Mouse (Mus musculus) 416B (cell line): Measurements from ENCODE around the gene Aes.
A peak's percentile ranks its signal among the peaks of the same experiment; 100 is the strongest.

Experiments used
- DNase-seq: peaks from one replicate; pipeline ENCODE4 v3.0.0; 2011; ENCODE audit warnings: low read depth

Aes gene

DNA sequence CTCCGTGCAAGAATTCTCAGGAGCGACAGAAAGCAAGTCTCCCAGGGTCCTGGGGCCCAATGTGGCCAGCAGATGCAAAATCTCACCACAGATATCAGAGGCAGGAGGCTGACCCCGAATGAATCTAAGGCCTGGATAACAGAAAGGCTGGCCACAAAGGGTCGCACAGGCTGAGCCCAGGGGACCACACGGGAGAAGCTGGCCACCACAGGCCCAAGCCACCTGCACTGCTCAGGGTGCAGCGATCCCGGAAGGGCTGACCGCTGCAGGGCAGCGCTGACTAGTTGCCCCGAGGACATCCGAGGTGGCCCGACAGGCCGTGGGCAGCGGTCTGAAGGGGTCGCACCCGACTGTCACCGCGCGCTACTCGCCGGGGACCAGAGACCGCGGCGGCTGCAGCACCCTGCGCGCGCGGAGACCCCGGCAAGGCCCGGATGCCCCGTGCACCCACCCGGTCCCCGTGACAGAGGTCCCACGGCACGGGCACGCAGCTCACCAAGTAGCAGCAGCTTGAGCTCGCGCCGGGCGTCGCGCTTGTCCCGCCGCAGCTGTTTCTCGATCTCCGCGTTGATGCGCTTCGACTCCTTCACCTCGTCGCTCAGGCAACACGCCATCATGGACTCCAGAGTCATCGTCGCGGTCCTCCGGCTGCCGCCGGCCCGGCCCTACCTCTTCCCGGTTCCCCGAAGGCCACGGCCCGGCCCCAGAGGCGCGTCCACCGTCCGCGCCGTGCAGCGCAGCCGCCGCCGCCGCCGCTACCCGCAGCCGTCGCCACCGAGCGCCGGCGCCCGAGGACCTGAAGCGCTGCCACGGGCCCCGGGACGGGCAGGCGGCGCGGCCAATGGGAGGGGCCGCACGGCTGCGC lies 14.8 kb upstream of the Aes start:
- no peak for DNase-seq

DNA sequence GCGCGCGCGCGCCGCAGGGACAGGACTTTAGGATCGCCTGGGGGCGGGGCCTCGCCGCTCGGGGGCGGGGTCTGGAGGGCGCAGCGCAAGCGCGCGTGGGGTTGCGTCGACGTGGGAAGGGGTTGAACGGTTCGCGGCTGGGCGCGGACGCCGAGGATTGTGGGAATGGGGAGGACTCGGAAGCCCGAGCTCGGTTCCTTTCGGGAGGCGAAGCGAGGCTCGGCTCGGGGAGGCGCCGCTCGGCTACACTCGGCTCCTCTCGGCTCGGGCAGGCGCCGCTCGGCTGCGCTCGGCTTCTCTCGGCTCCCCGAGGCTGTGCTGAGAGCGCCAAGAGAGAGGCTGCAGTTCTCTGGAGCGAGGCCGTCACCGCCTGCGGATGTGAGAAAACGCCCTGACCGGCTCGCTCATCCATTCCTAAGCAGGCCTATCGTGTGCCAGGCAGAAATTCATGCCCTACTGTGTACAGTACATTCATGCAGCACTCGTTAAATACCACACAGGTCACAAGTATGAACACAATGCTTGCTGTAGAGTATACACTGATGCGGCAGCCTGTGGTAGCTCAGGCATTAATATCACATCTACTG lies 14.0 kb upstream of the Aes start, which contains the start of gene Gna11:
TSS of gene Gna11 (minus strand) at position 30 of the 587 bp plus-strand sequence.
- DNase-seq = peak; percentile 98

DNA sequence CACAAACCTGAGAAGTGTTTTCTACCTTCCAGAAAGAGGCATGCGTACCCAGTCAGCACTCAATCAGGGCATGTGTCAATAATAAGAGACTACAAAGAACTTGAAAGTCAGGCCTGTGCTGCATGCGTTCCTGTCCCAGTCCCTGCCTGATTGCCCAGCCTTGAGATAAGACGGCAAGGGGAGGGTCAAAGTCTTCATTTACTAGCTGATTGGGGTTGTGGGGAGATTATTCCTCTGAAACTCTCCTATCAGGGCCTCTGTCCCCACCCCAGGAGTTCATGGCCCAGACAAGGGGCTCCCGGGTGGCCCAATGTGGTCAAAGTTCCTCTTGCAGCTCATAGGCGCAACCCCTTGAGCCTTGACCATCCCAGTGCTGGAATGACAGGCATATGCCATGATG lies 13.0 kb upstream of the Aes start:
- no peak for DNase-seq

- no peak for DNase-seq
Observed at GRCm38 (mm10) chr10:81546788-81547571, 12.3 kb upstream of the Aes start.

GRCm38 (mm10) chr10:81548944-81549343 lies 10.3 kb upstream of the Aes start:
- DNase-seq = no peak

DNA sequence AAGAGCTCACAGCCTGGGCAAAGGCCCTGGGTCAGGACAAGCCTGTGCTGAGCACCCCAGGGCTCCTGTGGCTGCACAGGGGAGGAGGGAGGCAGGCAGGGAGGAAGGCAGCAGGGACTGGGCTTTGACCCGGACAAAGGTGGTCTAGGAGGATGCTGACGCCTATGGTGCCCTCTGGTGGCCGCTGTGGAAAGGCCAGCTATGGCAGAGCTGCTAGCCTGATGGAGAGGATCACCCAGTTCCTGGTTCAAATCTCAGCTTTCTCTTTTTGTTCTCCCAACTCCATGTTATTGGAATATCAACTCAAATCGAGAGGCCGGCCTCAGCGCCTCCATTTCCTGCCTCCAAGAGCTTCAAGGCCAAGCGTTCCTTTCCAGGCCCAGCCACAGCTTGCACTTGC lies 9.0 kb upstream of the Aes start:
- peak; percentile 79 for DNase-seq

GRCm38 (mm10) chr10:81551597-81552102 lies 7.6 kb upstream of the Aes start:
- peak; percentile 93 for DNase-seq

GRCm38 (mm10) chr10:81553232-81553631 lies 6.1 kb upstream of the Aes start:
- DNase-seq = peak; percentile 64

DNA sequence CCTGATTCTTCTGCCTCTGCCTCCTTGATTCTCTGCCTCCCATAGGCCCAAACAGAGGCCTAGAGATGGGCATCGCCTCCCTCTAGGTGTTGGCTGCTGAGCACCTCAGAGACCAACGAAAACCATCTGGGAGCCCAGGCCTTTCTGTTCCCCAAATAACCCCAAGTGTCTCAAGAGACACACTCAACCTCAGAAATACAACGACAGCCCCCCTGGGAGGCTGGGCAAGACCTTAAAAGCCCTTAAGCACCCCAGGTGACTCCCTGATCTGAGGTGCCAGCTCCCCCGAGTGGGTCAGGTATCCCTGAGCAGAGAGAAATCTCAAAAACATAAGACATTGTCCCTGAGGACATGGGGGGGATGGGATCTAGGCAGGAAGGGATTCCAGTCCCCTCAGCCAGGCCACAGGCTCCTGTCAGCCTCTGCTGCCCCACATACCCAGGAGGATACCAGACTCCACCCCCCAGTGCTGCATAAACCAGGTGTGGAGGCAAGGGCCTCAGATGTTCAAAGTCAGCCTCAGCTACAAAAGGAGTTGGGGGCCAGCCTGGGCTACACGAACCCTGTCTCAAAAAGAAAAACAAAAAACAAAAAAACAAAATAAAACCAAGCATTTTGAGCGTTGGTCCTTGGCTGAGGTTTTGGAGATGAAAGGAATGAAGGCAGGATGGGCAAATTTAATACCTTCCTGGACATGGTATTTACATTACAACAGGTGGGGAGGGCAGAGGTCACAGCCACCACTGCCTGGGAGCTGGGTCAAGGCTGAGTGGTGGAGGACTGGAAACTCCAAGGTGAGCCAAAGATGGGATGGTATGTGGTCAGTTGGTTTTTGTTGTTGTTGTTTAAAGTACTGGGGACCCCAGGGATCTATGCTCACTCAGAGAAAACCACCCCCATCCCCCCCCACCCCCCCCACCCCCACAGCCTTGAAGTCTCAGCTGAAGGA lies 5.2 kb upstream of the Aes start:
- DNase-seq = no peak

DNA sequence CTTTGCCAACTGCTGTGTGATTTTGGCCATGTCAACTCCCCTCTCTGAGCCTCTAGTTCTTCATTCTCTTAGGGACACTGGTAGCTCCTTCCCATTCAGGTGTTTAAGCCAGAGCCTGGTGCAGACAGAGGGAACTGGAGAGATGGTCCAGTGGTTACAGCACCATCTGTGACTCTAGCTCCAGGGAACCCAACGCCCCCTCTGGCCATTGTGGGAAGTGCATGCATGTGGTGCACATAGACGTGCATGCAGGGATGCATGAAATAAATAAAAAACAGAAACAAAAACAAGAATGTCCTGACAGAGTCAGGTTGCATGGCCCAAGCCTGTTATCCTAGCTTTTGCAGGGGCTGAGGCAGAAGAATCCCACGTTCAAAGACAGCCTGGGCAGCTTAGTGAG lies 3.0 kb upstream of the Aes start:
- no peak for DNase-seq

DNA sequence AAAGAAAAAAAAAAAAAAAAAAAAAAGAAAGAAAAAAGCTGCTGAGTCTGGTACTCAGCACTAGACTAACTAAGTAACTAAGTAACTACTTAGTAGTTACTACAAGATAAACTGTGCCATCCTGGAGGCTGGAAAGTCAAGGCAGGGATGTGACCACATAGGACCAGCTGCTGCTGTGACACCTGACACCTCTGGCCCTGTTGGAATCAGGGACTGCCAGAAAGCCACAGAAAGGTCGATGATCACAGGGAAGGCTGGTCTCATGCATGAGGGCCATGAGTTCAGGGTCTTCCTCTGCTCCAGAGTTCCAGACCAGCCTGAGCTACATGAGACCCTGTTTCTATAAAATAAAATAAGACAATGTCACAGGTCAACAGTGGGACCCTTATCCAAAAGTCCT lies 1.8 kb upstream of the Aes start:
- DNase-seq = no peak

GRCm38 (mm10) chr10:81559627-81560539 lies 595 bp downstream of the Aes start:
- DNase-seq = peak; percentile 69

DNA sequence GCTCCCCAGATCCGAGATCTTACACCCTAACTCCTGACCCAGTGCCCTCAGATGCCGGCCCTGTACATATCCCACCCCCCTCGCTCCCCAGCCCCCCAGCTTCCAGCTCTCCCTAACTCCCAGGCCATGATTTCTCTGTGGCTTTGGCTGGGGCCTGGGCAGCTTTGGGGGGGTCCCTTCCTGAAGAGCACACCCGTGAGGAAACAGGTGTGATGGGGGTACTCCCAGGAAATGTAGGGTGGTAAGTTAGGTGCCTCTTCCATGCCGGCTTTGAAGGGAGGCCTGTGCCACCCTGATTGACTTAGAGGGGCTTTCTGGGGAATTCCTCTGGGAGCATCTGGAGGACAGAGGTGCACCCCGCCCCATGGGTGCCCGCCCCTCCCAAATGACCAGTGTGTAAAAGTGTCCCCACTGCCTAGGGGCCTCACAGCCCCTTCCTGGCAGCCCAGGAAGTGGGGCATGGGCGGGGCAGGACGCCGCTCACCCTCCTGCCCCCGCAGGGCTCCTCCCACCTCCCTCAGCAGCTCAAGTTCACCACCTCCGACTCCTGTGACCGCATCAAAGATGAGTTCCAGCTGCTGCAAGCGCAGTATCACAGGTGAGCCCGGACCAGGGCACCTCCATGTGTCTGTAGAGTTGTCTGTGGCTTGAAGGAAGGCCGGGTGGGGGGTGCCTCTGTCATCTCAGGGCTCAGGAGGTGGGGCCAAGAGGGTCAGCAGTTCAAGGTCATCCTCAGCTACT lies 1.6 kb downstream of the Aes start:
- peak; percentile 73 for DNase-seq

GRCm38 (mm10) chr10:81562411-81562810 lies 3.1 kb downstream of the Aes start:
- DNase-seq = no peak

DNA sequence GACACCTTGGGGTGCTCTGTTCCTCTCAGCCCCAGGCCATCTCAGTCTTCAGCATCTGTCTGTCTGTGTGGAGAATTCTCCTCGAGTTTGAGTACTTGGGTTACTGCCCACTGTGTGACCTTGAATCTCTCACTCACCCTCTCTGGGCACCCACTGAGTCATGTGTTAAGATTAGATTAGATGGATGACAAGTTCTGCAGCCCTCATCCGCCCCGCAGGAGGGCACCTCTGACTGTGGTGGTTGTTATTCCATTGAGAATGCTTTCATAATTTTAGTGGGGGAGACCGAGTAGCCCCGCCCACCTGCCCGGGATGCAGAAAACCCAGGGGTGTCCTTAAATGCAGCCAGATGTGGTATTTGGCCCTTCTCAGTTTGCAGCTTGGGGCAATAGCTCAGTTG lies 4.2 kb downstream of the Aes start:
- peak; percentile 91 for DNase-seq

DNA sequence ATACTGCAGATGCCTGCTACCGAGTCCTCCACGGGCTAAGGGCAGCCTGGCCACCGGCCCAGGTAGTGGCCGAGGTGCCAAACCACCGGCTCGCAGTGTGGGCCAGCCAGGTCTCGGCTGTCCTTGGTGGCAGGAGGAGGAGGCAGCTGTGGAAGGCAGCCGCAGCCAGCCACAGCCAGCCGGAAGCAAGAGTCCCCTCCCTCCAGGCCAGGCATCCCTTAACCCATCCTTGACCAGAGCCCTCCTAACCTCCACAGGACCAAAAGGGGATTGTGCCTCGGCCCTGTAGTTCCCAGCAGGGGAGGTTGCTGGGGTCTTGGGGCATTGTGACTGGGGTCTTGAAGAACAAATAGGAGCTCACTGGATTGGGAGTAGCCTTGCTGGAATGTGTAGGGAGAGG lies 4.9 kb downstream of the Aes start:
- peak; percentile 80 for DNase-seq

DNA sequence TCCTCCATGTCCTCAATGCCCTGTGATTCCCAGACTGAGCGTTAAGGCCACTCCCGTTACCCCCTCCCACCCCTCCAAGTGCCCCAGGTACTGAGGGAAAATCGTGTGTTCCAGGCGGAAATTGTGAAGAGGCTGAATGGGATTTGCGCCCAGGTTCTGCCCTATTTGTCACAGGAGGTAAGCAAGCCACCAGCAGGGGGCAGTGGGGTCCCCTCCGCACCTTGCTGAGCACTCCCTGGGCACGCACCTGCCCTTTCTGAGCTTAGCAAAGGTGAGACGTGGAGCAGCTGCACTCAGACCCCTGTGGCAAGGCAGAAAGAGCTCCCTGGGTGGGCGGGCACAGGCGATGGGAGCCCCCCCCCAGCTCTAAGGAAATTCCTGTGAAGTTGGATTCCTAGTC lies 5.4 kb downstream of the Aes start:
- no peak for DNase-seq

DNA sequence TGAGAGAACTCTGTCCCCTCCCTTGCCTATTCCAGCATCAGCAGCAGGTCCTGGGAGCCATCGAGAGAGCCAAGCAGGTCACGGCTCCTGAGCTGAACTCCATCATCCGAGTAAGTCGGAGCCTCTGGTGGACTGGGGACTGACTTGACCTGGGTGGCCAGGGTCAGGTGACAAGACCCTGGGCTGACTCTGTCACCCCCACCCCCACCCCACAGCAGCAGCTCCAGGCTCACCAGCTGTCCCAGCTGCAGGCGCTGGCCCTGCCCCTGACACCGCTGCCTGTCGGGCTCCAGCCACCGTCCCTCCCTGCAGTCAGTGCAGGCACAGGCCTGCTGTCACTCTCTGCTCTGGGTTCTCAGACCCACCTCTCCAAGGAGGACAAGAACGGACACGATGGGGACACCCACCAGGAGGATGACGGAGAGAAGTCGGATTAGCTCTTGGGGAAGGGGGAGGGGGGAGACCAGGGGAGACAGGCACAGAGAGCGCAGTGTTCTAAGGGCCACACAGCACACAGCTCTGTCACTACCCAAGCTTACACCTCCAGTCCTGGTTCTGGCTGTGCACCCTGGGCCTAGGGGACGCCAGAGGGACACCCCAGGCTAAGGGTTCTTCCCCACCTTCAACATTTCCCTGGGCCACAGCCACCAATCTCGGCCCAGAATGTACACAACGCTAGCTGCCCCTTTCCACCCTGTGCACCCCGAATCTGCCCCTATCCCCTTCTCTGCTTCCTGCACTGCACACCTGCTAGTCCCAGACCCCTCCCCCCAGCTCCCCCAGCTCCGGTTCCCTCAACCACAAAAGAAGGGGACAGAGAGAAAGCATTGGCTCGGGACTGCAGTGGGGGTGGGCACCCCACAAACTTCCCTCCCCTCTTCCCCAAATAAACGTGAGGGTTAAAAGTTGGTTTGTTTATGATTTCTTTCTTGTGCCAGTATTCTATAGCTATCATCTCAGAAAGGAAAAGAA lies 6.3 kb downstream of the Aes start:
- DNase-seq = no peak
